Mouse (Mus musculus): Measurements from ENCODE around the gene Stn1. TPM values are rescaled to one million over a fixed set of nuclear protein-coding genes. Genes with fewer than 3 reads are reported as not detected.

Stn1 gene
- polyA plus RNA-seq, 1 experiment: 2.4 TPM

DNA sequence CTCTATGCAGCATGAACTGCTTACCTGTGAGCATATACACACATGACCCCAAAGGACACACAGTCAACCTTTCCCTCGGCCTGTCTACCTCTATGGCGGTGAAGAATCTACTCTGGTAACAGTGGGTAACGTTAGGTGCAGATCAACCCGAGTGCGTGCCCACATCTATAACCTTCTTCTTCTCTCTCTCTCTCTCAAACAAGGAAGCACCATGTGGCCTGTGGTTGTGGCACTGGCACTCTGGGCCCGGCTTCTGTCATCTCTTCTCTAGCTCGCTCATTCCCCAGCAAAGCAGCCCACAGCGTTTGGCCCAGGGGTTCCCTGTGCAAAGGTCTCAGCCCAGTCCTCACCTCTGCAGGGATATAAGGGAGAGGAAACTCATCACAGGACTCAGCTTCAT, 12.4 kb downstream of the Stn1 start:
- Histone ChIP-seq H3K27me3 (replicated peaks) (no peaks in the 10 kb centered on the region), H3K9me3 (no peaks in the 10 kb centered on the region), H3K4me3 (replicated peaks) (no peak overlapping the region), H3K36me3 (replicated peaks; ENCODE audit: low read length) (peaks cover 60% of the 10 kb centered on the region), H3K4me1 (peaks cover 48% of the 10 kb centered on the region)
- no peak for TF ChIP-seq FLI1 (IDR thresholded peaks at IDR 0.05; ENCODE audit: low read length)
- TF ChIP-seq GATA1 (IDR thresholded peaks at IDR 0.05; ENCODE audit: borderline replicate concordance, low read length): no peak

DNA sequence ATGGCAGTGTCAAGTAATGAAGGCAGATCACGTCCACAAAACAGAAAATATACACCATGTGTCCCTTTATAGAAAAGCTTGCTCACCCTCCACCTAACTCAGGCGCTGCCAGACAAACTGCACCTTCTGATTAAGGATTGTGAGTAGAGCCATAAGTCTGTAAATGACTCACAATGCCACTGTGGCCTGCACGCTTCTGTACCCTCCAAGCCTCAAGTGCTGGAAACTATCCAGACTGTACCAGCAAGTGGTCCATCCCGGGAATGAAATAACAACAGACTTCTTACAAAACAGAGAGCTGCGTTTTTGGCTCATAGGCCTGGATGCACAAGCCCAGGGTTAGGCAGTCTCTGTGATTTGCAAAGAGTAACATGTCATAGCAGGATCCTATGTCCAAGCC, 15.9 kb downstream of the Stn1 start:
- TF ChIP-seq FLI1 (IDR thresholded peaks at IDR 0.05; ENCODE audit: low read length) (no peak), GATA1 (IDR thresholded peaks at IDR 0.05; ENCODE audit: borderline replicate concordance, low read length) (no peak)
- Histone ChIP-seq H3K9me3 (no peaks in the 10 kb centered on the region; the same call in 1 of the 2 replicates), H3K4me1 (peaks cover 52% of the 10 kb centered on the region), H3K27me3 (replicated peaks) (no peaks in the 10 kb centered on the region), H3K36me3 (replicated peaks; ENCODE audit: low read length) (peaks cover 56% of the 10 kb centered on the region), H3K4me3 (replicated peaks) (no peak overlapping the region)

DNA sequence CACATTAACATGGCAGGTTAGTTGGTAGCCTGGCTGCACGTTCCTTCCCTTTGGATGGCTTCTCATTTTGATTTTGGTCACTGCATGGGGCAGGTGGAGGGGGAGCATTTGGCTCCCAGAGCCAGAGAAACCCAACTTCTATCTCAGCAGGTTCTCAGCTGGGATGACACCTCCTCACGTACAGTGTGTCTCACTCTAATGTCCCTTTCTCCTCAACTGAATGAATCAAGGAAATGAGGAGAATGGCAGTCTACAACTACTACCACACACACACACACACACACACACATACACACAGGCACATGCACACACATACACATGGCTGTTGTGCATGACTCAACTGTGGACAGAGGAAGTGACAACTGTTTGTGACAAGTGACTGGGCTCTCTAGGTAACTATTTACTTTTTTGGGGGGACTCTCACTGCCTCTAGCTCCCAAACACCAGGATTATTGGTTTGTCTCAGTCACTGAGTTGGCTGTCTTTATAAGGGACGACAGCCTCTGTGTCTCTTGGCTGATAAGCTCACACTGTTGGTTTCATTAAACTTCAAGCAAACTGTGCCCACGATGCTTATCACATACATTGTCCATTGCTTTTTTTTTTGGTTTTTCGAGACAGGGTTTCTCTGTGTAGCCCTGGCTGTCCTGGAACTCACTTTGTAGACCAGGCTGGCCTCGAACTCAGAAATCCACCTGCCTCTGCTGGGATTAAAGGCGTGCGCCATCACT, 18.0 kb downstream of the Stn1 start:
- Histone ChIP-seq H3K27me3 (replicated peaks) (no peaks in the 10 kb centered on the region), H3K36me3 (replicated peaks; ENCODE audit: low read length) (peaks cover 68% of the 10 kb centered on the region), H3K4me1 (peaks cover 60% of the 10 kb centered on the region), H3K4me3 (replicated peaks) (peak overlapping the region; percentile 82), H3K9me3 (no peaks in the 10 kb centered on the region; the same call in 1 of the 2 replicates)
- TF ChIP-seq GATA1 (IDR thresholded peaks at IDR 0.05; ENCODE audit: borderline replicate concordance, low read length) (no peak), FLI1 (IDR thresholded peaks at IDR 0.05; ENCODE audit: low read length) (no peak)

DNA sequence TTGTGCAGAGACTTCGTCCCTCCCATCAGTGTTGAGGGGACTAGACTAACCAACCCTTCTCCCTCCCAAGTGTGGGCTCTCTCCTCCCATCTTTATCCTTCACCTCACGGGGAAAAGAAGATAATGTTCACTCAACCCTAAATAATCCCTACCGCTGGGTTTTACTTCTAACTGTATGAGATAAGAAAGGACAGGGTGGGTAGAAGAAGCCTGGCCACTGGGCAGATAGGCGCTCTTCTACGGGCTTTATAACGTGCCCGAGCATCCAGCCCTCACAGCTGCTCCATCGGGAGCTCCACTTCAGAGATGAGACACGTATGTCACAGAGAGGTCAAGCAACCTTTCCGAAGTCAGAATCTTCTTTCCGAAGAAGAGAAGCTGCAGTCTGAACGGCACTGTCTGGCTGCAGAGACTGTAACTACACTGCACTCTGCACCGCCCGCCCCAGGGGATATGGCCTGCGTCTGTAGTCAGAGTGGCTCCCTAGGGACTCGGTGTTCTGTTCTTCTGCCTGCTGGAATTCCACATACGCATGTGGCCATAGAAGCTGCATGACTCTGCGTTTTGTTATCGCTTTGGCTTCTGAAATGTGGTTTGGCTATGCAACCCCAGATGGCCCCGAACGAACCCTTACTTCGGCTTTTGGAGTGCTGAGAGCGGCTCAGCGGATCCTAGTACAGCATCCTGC, 18.7 kb downstream of the Stn1 start:
- peak overlapping the region; percentile 82 for H3K4me3 ChIP-seq (replicated peaks)
- peaks cover 68% of the 10 kb centered on the region for H3K36me3 ChIP-seq (replicated peaks; ENCODE audit: low read length)
- peaks cover 63% of the 10 kb centered on the region for H3K4me1 ChIP-seq
- no peaks in the 10 kb centered on the region; the same call in 1 of the 2 replicates for H3K9me3 ChIP-seq
- H3K27me3 ChIP-seq (replicated peaks): no peaks in the 10 kb centered on the region
- no peak for TF ChIP-seq GATA1 (IDR thresholded peaks at IDR 0.05; ENCODE audit: borderline replicate concordance, low read length)
- TF ChIP-seq FLI1 (IDR thresholded peaks at IDR 0.05; ENCODE audit: low read length): no peak

DNA sequence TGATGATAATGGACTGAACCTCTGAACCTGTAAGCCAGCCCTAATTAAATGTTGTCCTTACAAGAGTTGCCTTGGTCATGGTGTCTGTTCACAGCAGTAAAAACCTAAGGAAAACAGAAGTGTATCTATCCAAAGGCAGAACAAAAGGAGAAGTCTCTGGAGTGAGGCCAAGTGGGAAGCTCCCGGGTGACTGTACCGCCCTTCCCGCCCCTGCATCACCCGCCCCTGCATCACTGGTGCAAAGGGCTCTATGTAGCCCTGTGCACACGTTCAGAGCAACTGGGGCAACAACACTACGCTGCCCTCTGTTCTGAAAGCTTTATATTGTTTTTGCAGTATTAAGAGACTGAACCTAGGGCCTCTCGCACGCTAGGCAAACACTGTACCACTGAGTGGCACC, 19.7 kb downstream of the Stn1 start:
- TF ChIP-seq GATA1 (IDR thresholded peaks at IDR 0.05; ENCODE audit: borderline replicate concordance, low read length) (no peak), FLI1 (IDR thresholded peaks at IDR 0.05; ENCODE audit: low read length) (no peak)
- H3K9me3 ChIP-seq: no peaks in the 10 kb centered on the region; the same call in 1 of the 2 replicates
- H3K4me3 ChIP-seq (replicated peaks): no peak overlapping the region
- peaks cover 66% of the 10 kb centered on the region for H3K36me3 ChIP-seq (replicated peaks; ENCODE audit: low read length)
- peaks cover 73% of the 10 kb centered on the region for H3K4me1 ChIP-seq
- H3K27me3 ChIP-seq (replicated peaks): no peaks in the 10 kb centered on the region

DNA sequence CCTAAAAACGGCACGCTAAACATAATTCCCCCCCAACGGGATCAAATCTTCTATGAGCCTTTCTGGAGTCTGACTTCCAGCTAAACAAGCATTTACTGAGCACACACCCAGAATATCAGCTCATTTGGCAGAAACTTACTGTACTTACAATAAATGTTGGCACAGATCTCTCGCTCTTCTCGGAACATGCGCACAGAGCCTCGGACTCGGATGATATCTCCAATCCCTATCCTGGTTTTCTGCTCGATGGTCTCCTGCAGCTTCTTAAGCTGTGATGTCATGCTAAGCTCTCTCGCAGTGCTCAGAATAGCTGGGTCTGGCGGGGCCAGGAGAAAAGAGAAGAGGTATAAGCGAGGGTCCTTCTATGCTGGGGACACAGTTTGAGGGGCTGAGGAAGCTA, 20.4 kb downstream of the Stn1 start:
- Histone ChIP-seq H3K4me1 (peaks cover 80% of the 10 kb centered on the region), H3K4me3 (replicated peaks) (no peak overlapping the region), H3K9me3 (no peaks in the 10 kb centered on the region; the same call in 1 of the 2 replicates), H3K27me3 (replicated peaks) (no peaks in the 10 kb centered on the region), H3K36me3 (replicated peaks; ENCODE audit: low read length) (peaks cover 60% of the 10 kb centered on the region)
- TF ChIP-seq GATA1 (IDR thresholded peaks at IDR 0.05; ENCODE audit: borderline replicate concordance, low read length) (no peak), FLI1 (IDR thresholded peaks at IDR 0.05; ENCODE audit: low read length) (no peak)

DNA sequence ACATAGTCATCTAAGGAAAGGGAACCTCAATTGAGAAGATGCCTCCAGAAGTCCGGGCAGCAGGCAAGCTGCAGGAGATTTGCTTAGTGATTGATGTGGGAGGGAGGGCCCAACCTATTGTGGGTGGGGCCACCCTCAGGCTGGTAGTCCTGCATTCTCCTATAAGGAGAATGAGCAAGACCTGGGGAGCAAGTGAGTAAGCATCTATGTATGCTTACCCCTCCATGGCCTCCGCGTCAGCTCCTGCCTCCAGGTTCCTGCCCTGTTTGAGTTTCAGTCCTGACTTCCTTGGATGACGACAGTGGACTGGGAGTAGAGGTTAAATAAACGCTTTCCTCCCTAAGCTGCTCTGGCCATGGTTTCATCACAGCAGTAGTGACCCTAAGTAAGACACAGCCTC, 22.2 kb downstream of the Stn1 start:
- Histone ChIP-seq H3K27me3 (replicated peaks) (no peaks in the 10 kb centered on the region), H3K36me3 (replicated peaks; ENCODE audit: low read length) (peaks cover 51% of the 10 kb centered on the region), H3K9me3 (no peaks in the 10 kb centered on the region; the same call in 1 of the 2 replicates), H3K4me3 (replicated peaks) (no peak overlapping the region), H3K4me1 (peaks cover 90% of the 10 kb centered on the region)
- TF ChIP-seq GATA1 (IDR thresholded peaks at IDR 0.05; ENCODE audit: borderline replicate concordance, low read length) (no peak), FLI1 (IDR thresholded peaks at IDR 0.05; ENCODE audit: low read length) (no peak)

DNA sequence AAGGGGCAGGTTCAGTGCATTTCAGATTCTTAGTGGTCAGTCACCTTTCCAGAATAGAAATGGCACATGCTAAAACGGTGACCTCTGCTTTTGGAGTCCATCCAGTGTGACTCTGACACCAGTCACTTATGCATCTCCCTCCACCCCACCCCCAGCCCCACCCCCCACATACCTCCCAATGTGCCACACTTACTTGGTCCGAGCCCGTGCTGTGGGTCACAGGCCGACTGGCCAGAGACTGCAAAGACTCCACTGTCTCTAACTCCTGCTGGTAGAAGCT, 23.7 kb downstream of the Stn1 start:
- TF ChIP-seq GATA1 (IDR thresholded peaks at IDR 0.05; ENCODE audit: borderline replicate concordance, low read length) (no peak), FLI1 (IDR thresholded peaks at IDR 0.05; ENCODE audit: low read length) (no peak)
- Histone ChIP-seq H3K27me3 (replicated peaks) (no peaks in the 10 kb centered on the region), H3K9me3 (no peaks in the 10 kb centered on the region; the same call in 1 of the 2 replicates), H3K36me3 (replicated peaks; ENCODE audit: low read length) (peaks cover 54% of the 10 kb centered on the region), H3K4me1 (peaks cover 90% of the 10 kb centered on the region), H3K4me3 (replicated peaks) (no peak overlapping the region)

DNA sequence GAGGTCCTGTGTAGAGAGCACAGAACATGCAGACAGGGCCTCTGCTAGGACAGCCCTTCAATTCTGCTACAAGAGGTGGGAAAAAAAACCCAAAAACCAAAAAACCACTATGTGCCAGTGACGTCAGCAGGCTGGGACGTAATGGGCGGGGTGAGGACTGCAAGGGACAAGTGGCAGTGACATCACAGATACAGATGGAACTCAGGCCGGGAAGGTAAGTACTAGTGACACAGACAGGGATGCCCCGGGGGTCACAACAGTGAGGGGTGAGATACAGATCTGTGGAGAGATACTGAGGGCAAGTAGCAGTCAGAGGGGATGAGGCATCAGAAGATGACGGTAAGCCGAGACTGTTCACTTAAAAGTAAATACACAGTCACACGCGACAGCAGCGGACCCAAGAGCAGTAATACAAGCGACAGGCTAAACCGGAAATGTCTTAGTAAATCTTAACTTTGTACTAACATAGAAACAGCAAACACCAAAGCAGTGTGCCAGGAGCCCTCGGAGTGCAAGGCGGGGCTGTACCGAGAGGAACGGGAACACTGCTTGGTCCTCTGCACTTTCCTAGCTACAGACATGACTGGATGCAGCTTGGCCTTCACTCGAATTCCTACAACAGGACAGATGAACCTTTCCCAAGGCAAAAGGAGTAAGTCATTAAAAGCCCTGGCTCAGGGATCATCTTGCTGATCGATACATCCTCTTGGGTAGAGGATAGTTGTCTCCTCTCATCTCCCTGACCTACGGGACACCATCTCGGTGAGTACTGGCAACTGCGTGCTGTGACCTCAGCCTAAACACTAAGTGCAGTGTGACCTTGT, 24.3 kb downstream of the Stn1 start:
- Histone ChIP-seq H3K9me3 (no peaks in the 10 kb centered on the region), H3K36me3 (replicated peaks; ENCODE audit: low read length) (peaks cover 49% of the 10 kb centered on the region), H3K4me3 (replicated peaks) (no peak overlapping the region), H3K4me1 (peaks cover 90% of the 10 kb centered on the region), H3K27me3 (replicated peaks) (no peaks in the 10 kb centered on the region)
- TF ChIP-seq FLI1 (IDR thresholded peaks at IDR 0.05; ENCODE audit: low read length) (no peak), GATA1 (IDR thresholded peaks at IDR 0.05; ENCODE audit: borderline replicate concordance, low read length) (no peak)
